Mouse (Mus musculus): ENCODE measurements around the gene Oog1. TPM values are rescaled to one million over a fixed set of nuclear protein-coding genes. Genes with fewer than 3 reads are reported as not detected.

Oog1 gene
- not detected for polyA plus RNA-seq (2017; shearing (Covaris generic))

DNA sequence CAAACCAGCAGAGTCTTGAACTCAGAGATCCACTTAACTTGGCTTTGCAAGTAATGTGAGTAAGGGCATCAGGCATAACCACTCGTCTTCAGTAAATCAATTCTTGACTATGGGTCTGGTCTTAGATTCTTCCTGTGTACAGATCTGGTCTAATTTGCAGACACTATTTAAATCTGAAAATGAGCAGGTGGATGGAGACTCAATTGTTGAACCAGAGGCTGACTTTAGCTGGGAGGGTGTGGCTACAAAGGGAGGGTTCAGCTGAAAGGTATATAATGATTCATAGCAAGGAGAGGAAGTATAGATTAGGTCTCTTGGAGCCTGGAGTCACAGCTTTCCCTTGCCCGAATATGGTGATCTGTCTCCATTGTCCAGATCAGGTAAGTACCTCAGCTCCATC lies at the start of gene Oog1:
TSS of gene Oog1 (plus strand) at position 301 of the 400 bp plus-strand sequence.

DNA sequence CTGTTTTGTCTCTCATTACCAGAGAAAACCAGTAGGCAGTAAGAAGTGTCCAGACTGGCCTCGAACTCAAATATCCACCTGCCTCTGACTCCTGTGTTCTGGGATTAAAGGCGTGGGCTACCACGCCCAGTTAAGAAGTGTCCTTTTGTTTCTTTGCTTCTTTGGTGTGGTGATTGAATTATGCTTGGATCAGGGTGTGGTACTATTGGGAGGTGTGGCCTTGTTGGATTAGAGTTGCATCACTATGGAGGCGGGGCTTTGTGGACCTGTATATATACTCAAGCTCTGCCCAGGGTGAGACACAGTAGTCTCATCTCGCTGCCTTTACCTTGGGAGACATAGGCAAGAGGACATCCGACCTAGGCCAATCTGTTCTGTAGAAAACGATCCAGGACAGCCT lies 16.1 kb downstream of the Oog1 start, which contains the start of gene Gm4027:
TSS of gene Gm4027 (plus strand) at position 301 of the 400 bp plus-strand sequence.

DNA sequence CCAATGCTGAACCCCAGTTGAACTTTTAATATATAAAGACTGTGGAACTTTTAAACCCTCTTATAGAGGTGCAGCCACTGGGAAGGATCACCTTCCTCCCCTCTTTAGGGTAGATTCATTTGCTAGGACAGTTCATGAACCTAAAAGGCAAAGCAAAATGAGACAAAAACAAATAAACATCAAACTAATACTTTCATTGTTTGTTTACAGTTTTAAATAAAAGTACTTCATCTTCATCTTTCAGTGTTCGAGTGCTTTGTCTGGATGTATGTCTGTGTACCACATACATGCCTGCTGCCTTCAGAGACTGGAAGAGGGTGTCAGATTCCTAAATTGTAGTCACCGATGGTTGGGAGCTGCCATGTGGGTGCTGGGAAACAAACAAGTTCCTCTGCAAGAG lies 42.0 kb downstream of the Oog1 start, which contains the start of gene Gm16381:
TSS of gene Gm16381 (minus strand) at position 101 of the 400 bp plus-strand sequence.

Other genes starting within 250 kb of the Oog1 start
- 138 TPM for gene Sptlc2, start 214.3 kb upstream of the Oog1 start, polyA plus RNA-seq (2017; shearing (Covaris generic))
- gene Slirp, start 158.8 kb upstream of the Oog1 start, polyA plus RNA-seq (2017; shearing (Covaris generic)), result 46.1 TPM
- 68.3 TPM for gene Alkbh1, start 158.7 kb upstream of the Oog1 start, polyA plus RNA-seq (2017; shearing (Covaris generic))
- 181 TPM for gene Snw1, start 130.4 kb upstream of the Oog1 start, polyA plus RNA-seq (2017; shearing (Covaris generic))
- gene Gm5788, start 108.0 kb upstream of the Oog1 start, polyA plus RNA-seq (2017; shearing (Covaris generic)), result 1.1 TPM
- 0.22 TPM for gene Gm8300, start 88.4 kb upstream of the Oog1 start, polyA plus RNA-seq (2017; shearing (Covaris generic))
- not detected for gene Gm4027, start 16.2 kb downstream of the Oog1 start, polyA plus RNA-seq (2017; shearing (Covaris generic))
- gene Gm16381, start 41.9 kb downstream of the Oog1 start, polyA plus RNA-seq (2017; shearing (Covaris generic)), result 0.95 TPM
- not detected for gene Gm21319, start 173.1 kb downstream of the Oog1 start, polyA plus RNA-seq (2017; shearing (Covaris generic))
- 1.2 TPM for gene Gm21936, start 192.8 kb downstream of the Oog1 start, polyA plus RNA-seq (2017; shearing (Covaris generic))
- gene BB287469, start 213.9 kb downstream of the Oog1 start, polyA plus RNA-seq (2017; shearing (Covaris generic)), result 1.1 TPM
- 0.95 TPM for gene Gm2001, start 239.7 kb downstream of the Oog1 start, polyA plus RNA-seq (2017; shearing (Covaris generic))